Mouse (Mus musculus) common myeloid progenitor, adult 5-6 weeks (primary cell): ENCODE results near the gene Usp53. TPM values are rescaled to one million over a fixed set of nuclear protein-coding genes. Genes with fewer than 3 reads are reported as not detected.

Experiments
- ATAC-seq: replicated peaks from 2 replicates; pipeline ENCODE4 v1.8.0; 2016; ENCODE audit warnings: low read depth, mild to moderate bottlenecking, moderate TSS enrichment, inconsistent platforms; ENCODE audit not compliant: poor library complexity, severe bottlenecking
- total RNA-seq: library from RNA; stranded (forward); fragments of 200-1000, 187-1606 nt; gene quantifications from 2 replicates; pipeline ENCODE4 v1.2.3, GENCODE M21; 2017

The Usp53 gene
- 10.6 and 20.8 TPM in 2 replicates for total RNA-seq

DNA sequence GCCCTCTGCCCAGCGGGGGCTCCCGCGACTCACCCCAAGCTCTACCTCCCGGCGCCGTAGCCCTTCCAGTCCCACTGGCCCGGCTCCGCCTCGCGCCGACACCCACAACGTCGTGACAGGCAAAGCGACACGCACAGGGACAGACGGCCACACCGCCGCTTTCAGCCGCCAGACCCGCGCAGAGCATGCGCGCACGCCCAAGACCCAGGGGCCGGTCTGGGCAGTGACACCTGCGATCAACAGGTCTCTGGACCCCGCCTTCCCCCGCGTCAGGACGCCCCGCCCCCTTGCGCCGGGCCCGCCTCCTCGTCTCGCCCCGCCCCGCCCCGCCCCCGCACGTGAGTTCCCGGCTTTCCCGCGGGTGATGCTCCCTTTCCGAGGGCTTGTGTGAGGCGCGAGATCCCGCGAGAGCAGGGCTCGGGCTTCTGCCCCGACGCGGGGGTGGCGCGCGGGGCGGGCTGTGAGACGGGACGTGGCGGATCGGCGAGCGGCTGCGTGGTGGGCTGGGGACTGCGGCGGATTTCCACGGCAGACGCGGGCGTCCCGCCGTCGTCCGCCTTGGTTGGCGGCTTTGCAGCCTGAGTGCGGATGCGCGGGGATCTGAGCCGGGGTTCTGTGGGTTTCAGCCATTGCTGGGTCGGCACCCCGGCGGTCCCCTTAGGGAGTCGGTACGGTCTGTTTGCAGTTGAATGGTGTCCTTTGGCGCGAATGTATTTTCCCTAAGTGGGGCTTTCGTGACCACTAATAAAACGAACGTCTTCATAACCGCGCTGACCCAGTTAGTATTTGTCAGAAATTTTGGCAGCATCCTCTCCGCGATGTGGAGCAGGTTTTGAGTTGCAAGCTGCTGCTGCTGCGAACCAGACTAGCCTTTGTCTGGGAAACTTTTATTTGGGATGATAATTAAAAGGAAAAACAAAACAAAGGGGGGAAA lies at the start of gene Usp53:
Usp53 (minus strand) TSS at position 262 of the 934 bp plus-strand sequence.
- peak; percentile 85 for ATAC-seq

DNA sequence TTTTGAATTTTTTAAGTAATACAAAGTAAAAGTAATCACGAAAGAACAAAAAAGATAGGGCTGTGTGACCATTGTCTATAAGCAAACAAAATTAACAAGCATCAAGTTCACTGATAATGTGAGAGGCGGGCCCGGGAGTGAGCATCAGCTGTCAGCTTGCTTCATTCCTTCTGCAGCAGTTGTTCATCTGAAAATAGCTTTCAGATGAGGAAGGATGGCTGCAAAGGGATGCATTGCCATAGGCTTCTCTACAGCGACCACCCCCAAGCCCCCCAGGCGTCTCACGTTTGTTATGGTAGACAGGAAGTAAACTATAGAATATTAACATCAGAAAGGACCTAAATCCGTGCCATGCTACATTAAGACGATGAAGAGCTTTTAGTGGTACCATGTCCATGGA lies 49.5 kb upstream of the Usp53 start:
- ATAC-seq: no peak

GRCm38 (mm10) chr3:123025634-123026033 lies 41.3 kb upstream of the Usp53 start:
- ATAC-seq: no peak

- no peak for ATAC-seq
Observed at GRCm38 (mm10) chr3:123024496-123025234, 40.4 kb upstream of the Usp53 start.

DNA sequence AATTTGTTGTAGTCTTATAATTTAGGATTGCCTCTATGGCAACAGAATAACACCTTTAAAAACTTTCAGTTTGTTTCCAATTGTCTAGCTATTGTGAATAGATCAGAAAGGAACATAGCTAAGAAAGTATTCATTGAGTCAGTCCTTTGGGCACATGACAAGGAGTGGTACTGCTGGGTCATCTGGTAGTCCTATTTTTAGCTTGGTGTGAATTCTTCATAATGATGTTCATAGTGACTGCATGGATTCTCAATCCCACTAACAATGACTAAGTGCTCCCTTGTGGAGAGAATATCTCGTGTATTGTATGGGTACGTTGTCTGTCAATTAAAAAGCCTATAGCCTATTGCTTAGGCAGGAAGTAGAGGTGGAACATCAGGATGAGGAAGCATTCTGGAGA lies 34.5 kb upstream of the Usp53 start:
- no peak for ATAC-seq

DNA sequence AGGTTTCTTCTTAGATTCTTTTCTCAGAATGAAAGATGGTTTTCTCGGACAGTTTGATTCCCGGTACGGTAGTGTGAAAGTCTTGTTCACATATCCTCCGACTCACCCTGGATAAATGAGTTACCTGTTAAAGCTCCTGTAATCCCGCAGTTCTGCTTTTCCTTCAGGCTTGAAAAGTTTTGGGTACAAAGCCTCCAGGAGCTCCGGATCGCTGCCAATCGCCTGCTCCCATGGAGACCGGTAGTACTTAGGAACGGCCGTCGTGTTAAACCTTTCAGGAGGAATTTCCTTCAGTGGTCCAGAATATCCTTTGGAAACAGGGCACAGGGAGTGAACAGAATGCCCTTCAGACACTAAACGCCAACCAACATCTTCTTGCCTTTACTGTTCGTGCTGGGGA lies 29.2 kb upstream of the Usp53 start:
- ATAC-seq: no peak

- ATAC-seq: no peak
Observed at GRCm38 (mm10) chr3:123009417-123009816, 25.1 kb upstream of the Usp53 start.

GRCm38 (mm10) chr3:123007386-123007785 lies 23.1 kb upstream of the Usp53 start:
- ATAC-seq: no peak

- ATAC-seq: no peak
Observed at GRCm38 (mm10) chr3:123001053-123001452, 16.7 kb upstream of the Usp53 start.

DNA sequence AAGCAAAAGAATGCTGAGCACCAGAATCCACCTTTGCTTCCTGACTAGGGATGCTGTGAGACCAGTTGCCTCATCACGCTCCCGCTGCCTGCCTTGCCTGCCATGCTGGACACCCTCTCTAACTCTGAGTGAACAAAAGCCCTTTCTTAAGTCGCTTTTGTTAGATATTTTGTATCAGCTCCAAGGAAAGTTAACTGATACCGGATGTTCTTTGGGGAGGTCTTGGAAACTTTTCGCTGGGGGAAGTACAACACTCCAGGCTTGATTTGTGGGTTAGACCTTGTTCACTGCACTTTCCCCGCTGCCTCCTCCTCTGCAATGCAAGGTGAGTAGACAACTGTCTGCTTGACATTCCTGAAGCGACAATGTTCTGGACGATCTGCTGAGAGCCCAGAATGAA lies 14.2 kb upstream of the Usp53 start:
- no peak for ATAC-seq

DNA sequence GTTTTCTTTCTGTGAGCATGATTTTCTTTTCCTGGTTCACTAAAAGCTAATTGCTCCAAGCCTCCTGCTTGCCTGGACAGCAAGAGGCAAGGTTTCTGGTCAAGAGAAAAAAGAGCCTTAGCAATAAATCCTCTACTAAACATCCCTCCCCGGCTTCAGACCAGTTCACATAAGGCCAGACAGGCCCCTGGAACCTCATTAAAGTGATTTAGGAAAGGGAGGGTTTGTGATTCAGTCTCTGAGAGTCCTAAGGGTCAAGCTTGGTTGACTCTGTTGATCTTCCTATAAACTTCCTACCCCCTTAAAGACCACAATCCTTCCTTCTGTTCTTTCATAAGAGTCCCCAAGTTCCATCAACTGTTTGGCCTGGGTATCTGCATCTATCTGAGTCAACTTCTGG lies 12.7 kb upstream of the Usp53 start:
- no peak for ATAC-seq

- ATAC-seq: no peak
Observed at GRCm38 (mm10) chr3:122986906-122987305, 2.6 kb upstream of the Usp53 start.

DNA sequence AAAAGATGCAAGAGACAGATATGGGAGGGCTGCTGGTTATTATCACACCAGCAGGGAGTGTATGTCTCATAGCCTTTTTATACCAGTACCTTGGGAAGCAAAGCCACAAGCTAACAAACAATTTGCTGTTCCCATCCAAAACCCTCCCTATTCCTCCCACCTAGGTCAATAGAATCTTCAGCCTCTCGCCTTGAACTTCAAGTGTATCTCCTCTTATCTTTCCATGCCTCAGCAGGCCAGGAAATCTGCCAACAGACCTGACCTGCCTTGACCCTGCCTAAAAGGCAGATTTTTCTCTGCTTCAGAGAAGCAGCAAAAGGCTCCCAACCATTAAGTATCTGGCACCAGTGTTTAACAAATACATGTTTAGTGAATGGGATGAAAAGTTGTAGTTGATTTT lies 2.1 kb upstream of the Usp53 start:
- no peak for ATAC-seq

DNA sequence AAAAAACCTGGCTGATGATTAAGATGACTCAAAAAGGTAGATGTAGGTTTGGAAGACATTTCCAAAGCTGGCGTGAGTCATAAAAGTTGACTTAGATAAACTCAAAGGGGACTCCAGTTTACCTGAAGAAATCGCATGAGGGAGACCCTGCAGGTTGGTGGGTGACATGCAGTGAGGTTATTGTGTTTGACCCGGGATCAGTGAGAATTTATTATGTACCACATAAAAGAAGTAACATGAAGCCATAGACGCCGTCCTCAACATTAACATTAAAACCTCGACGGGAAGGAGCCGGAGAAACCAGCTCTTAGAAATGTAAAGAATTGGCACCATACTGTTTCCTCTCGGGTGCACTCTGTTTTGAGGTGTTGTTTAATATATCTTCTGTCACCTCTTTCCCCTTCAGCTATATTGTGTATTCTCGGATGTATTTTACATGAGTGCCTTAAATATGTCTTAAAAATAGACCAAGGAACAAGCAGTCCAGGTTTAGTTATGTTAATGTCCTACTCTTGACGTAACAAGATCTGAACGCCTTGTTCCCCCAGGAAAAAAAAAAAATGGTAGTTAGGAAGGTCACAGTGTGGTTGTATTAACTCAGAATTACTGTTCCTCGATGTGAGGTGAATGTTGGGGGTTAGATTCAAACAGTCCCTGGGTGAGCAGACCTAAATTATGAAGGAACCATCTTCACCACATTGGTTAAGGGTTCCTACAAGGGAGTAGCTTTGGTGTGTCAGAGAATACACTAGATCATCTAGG lies 1.1 kb upstream of the Usp53 start:
- ATAC-seq: no peak

DNA sequence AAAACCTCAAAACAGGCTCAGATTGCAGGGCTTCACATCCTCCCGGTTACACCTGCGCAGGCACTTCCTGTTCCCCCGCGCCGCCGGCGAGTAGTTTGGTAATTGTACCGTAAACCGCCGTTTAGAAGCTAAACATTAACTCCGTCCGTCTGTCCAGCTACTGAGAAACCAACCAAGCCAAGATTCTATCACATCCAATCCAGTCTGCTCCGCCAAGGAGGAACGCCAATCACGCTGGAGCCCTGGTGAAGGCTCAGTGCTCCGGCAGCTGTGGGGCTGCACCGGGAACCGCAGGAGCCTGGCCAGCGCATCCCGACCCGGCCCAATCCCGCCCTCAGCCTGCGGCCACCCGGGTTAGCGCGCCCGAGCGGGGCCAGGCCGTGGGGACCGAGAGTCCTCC lies 461 bp downstream of the Usp53 start:
- peak; percentile 59 for ATAC-seq

GRCm38 (mm10) chr3:122975964-122976363 lies 8.3 kb downstream of the Usp53 start:
- ATAC-seq: 0 out of 2 replicates have a peak, but pooled peaks have one; percentile 15

DNA sequence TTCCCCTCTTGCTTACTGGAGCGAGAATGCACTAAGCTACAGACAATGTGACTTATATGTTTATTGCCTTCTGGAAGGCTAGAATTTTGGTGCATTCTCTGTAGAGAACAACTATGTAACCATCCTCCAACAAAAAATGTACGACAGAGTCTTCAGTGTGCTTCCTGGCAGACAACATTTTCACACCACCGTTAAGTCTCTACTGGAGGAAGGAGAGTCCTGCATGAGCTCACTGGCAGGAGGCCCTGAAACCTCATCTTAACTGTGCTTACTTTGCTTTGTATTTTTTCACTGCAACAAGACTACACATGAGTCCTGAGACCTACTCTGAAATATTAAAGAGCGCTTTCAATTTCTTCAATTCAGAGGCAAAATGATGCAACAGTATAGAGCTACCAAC lies 8.9 kb downstream of the Usp53 start:
- no peak for ATAC-seq

GRCm38 (mm10) chr3:122974833-122975232 lies 9.5 kb downstream of the Usp53 start:
- no peak for ATAC-seq

- peak; percentile 36; the same call in 1 of the 2 replicates for ATAC-seq
Observed at GRCm38 (mm10) chr3:122972126-122972822, 12.0 kb downstream of the Usp53 start.

- ATAC-seq: no peak
Observed at GRCm38 (mm10) chr3:122968391-122968790, 15.9 kb downstream of the Usp53 start.
